In genomic region chr9:57268078-57268477, GRCm38 (mm10) we compare ENCODE assay signal across 19 mouse cellular contexts. TPM values are rescaled to one million over a fixed set of nuclear protein-coding genes. Genes with fewer than 3 reads are reported as not detected.
DNase-seq lines count a peak whose midpoint lies in the region; ATAC-seq and TF ChIP-seq lines count a peak whose summit lies in the region.
"Had no signal": no experiment of that assay in that cellular context is flagged by ENCODE, and none has a peak within 500 bp of the region (broad histone marks: within the 10 kb centered on the region; RNA-seq: fewer than 3 reads in every experiment).

No protein-coding gene starts in this region.

- H3K36me3 ChIP-seq in midbrain, embryonic 13.5 days: no peaks in the 10 kb centered on the region
- no peaks in the 10 kb centered on the region for H3K36me3 ChIP-seq in midbrain, embryonic 15.5 days (replicated peaks)
- H3K36me3 ChIP-seq in MEL (ENCODE audit: control insufficient read depth in 1 of 2, insufficient read depth in 2 of 2, low read length in 2 of 2): peaks cover 0 to 17% of the 10 kb centered on the region in 2 experiments; a peak in 2 of 4 replicates
- no peaks in the 10 kb centered on the region for H3K36me3 ChIP-seq in midbrain, embryonic 14.5 days (ENCODE audit: control insufficient read depth, insufficient read depth, low read length)
- H3K36me3 ChIP-seq: embryonic facial prominence, embryonic 10.5 days; forebrain, embryonic 15.5 days; heart, embryonic 12.5 days; hindbrain, embryonic 10.5 days had no signal

- peaks cover 46% of the 10 kb centered on the region for H3K4me1 ChIP-seq in midbrain, embryonic 13.5 days (replicated peaks)
- peaks cover 24% of the 10 kb centered on the region for H3K4me1 ChIP-seq in midbrain, embryonic 15.5 days
- peaks cover 12 to 38% of the 10 kb centered on the region in 2 experiments for H3K4me1 ChIP-seq in MEL (ENCODE audit: control insufficient read depth in 1 of 2, insufficient read depth in 2 of 2, low read length in 2 of 2)
- H3K4me1 ChIP-seq in midbrain, embryonic 14.5 days (ENCODE audit: control insufficient read depth, insufficient read depth, low read length): peaks cover 33% of the 10 kb centered on the region

- H3K4me3 ChIP-seq in midbrain, embryonic 13.5 days (replicated peaks): no peak overlapping the region
- no peak overlapping the region for H3K4me3 ChIP-seq in midbrain, embryonic 15.5 days
- no peak overlapping the region for H3K4me3 ChIP-seq in MEL (ENCODE audit: control insufficient read depth in 1 of 2, insufficient read depth in 1 of 2, low read depth in 2 of 2, low read length in 2 of 2)
- no peak overlapping the region for H3K4me3 ChIP-seq in midbrain, embryonic 14.5 days (replicated peaks; ENCODE audit: low read depth, low read length)
- H3K4me3 ChIP-seq: embryonic facial prominence, embryonic 10.5 days; forebrain, embryonic 15.5 days; heart, embryonic 12.5 days had no signal

- no peak for TF ChIP-seq RAD21 in MEL (IDR thresholded peaks at IDR 0.05; ENCODE audit: low read depth, low read length)

- no peak overlapping the region for H3K9ac ChIP-seq in midbrain, embryonic 13.5 days (replicated peaks)
- no peak overlapping the region for H3K9ac ChIP-seq in midbrain, embryonic 15.5 days
- peak overlapping the region; percentile 18; the same call in 1 of the 2 replicates for H3K9ac ChIP-seq in MEL (ENCODE audit: control insufficient read depth, low read depth, low read length, poor library complexity, severe bottlenecking)
- no peak overlapping the region for H3K9ac ChIP-seq in midbrain, embryonic 14.5 days (replicated peaks; ENCODE audit: low read length)
- H3K9ac ChIP-seq: forebrain, embryonic 15.5 days; heart, embryonic 12.5 days; liver, embryonic 14.5 days had no signal

- H3K27ac ChIP-seq in midbrain, embryonic 13.5 days: peak overlapping the region; percentile 31; the same call in 1 of the 2 replicates
- no peak overlapping the region for H3K27ac ChIP-seq in midbrain, embryonic 15.5 days
- H3K27ac ChIP-seq in MEL (ENCODE audit: control insufficient read depth, low read depth, low read length): no peak overlapping the region
- 0 out of 2 replicates have a peak overlapping the region, but pooled peaks have one; percentile 26 for H3K27ac ChIP-seq in midbrain, embryonic 14.5 days (replicated peaks; ENCODE audit: low read depth, low read length)
- H3K27ac ChIP-seq: embryonic facial prominence, embryonic 10.5 days; forebrain, embryonic 15.5 days; hindbrain, embryonic 10.5 days; liver, embryonic 14.5 days had no signal

- no peak overlapping the region for H3K4me2 ChIP-seq in midbrain, embryonic 13.5 days (replicated peaks)
- H3K4me2 ChIP-seq in midbrain, embryonic 15.5 days: no peak overlapping the region
- H3K4me2 ChIP-seq in midbrain, embryonic 14.5 days (ENCODE audit: low read length): no peak overlapping the region
- H3K4me2 ChIP-seq: forebrain, embryonic 15.5 days; heart, embryonic 12.5 days had no signal

- DNase-seq in layer of hippocampus, adult 9-11 months: peak; percentile 61
- DNase-seq in layer of hippocampus, adult 18-20 months (ENCODE audit: low spot score in 2 of 2): no peak
- DNase-seq in MEL (ENCODE audit: low read depth, low spot score): no peak
- DNase-seq in midbrain, embryonic 14.5 days: no peak
- no peak for DNase-seq in spleen, postnatal 4 days (ENCODE audit: low spot score in 2 of 2)
- DNase-seq: adrenal gland, postnatal 10 days; cerebellum, adult 2 months; gastrocnemius, postnatal 36 days; kidney, adult 8-10 months had no signal

- no peaks in the 10 kb centered on the region for H3K79me2 ChIP-seq in MEL (ENCODE audit: control insufficient read depth, insufficient read depth, low read length, poor library complexity)

- no peak for TF ChIP-seq CTCF in MEL (IDR thresholded peaks at IDR 0.05 in 2 of 3, conservative IDR thresholded peaks at IDR 0.05 in 1 of 3; ENCODE audit: control insufficient read depth in 1 of 3, insufficient read depth in 1 of 3, low read depth in 2 of 3, low read length in 3 of 3, poor library complexity in 1 of 3, severe bottlenecking in 1 of 3)

- peaks cover 12% of the 10 kb centered on the region for H3K27me3 ChIP-seq in midbrain, embryonic 13.5 days
- H3K27me3 ChIP-seq in midbrain, embryonic 15.5 days (replicated peaks): no peaks in the 10 kb centered on the region
- no peaks in the 10 kb centered on the region for H3K27me3 ChIP-seq in MEL (ENCODE audit: control insufficient read depth in 1 of 2, insufficient read depth in 2 of 2, low read length in 2 of 2)
- no peaks in the 10 kb centered on the region for H3K27me3 ChIP-seq in midbrain, embryonic 14.5 days (ENCODE audit: control insufficient read depth, insufficient read depth, low read length)
- H3K27me3 ChIP-seq: forebrain, embryonic 15.5 days had no signal

- ATAC-seq in midbrain, embryonic 13.5 days: no peak
- no peak for ATAC-seq in midbrain, embryonic 15.5 days (replicated peaks)
- ATAC-seq in midbrain, embryonic 14.5 days (ENCODE audit: low FRiP score, low TSS enrichment): no peak
- ATAC-seq: forebrain, embryonic 15.5 days had no signal

- TF ChIP-seq EP300 in MEL (IDR thresholded peaks at IDR 0.05; ENCODE audit: low read depth in 1 of 2, low read length in 2 of 2): no peak

- 29% methylated on average over 10 of the region's 10 CpGs for WGBS in midbrain, embryonic 13.5 days
- WGBS in midbrain, embryonic 15.5 days: 29% methylated on average over 10 of the region's 10 CpGs
- 26% methylated on average over 10 of the region's 10 CpGs for WGBS in midbrain, embryonic 14.5 days

- H3K9me3 ChIP-seq in midbrain, embryonic 13.5 days: no peaks in the 10 kb centered on the region
- no peaks in the 10 kb centered on the region for H3K9me3 ChIP-seq in midbrain, embryonic 15.5 days
- H3K9me3 ChIP-seq in MEL (replicated peaks; ENCODE audit: insufficient read depth, low read length): no peaks in the 10 kb centered on the region
- no peaks in the 10 kb centered on the region for H3K9me3 ChIP-seq in midbrain, embryonic 14.5 days (ENCODE audit: control insufficient read depth, low read length)
- H3K9me3 ChIP-seq: embryonic facial prominence, embryonic 10.5 days; forebrain, embryonic 15.5 days; heart, embryonic 12.5 days; hindbrain, embryonic 10.5 days had no signal

- TF ChIP-seq POLR2A in MEL (IDR thresholded peaks at IDR 0.05; ENCODE audit: control insufficient read depth in 1 of 2, insufficient read depth in 1 of 2, low read depth in 1 of 2, low read length in 2 of 2, poor library complexity in 1 of 2): no peak

TF ChIP-seq in MEL, 35 proteins besides CTCF, POLR2A, EP300 and RAD21:
- TF ChIP-seq JUND (IDR thresholded peaks at IDR 0.05; ENCODE audit: low read depth, low read length): no peak
- no peak for TF ChIP-seq ZMIZ1 (IDR thresholded peaks at IDR 0.05; ENCODE audit: low read depth, low read length)
- TF ChIP-seq KAT2A (conservative IDR thresholded peaks at IDR 0.05; ENCODE audit: low read depth, low read length): no peak
- TF ChIP-seq USF1 (IDR thresholded peaks at IDR 0.05; ENCODE audit: low read depth, low read length): peak; percentile 26; the same call in 1 of the 2 replicates
- no peak for TF ChIP-seq POLR2AphosphoS2 (IDR thresholded peaks at IDR 0.05; ENCODE audit: low read length)
- no peak for TF ChIP-seq TCF12 (IDR thresholded peaks at IDR 0.05; ENCODE audit: low read depth, low read length)
- TF ChIP-seq MYC (IDR thresholded peaks at IDR 0.05; ENCODE audit: low read depth, low read length): no peak
- no peak for TF ChIP-seq SMC3 (IDR thresholded peaks at IDR 0.05; ENCODE audit: low read depth, low read length)
- no peak for TF ChIP-seq SIN3A (IDR thresholded peaks at IDR 0.05; ENCODE audit: low read length)
- no peak for TF ChIP-seq RCOR1 (IDR thresholded peaks at IDR 0.05; ENCODE audit: low read depth, low read length)
- no peak for TF ChIP-seq MAFK (IDR thresholded peaks at IDR 0.05; ENCODE audit: borderline replicate concordance, low read depth, low read length)
- no peak for TF ChIP-seq UBTF (IDR thresholded peaks at IDR 0.05; ENCODE audit: borderline replicate concordance, insufficient read depth, low read depth, low read length)
- no peak for TF ChIP-seq USF2 (IDR thresholded peaks at IDR 0.05; ENCODE audit: borderline replicate concordance in 1 of 2, insufficient read depth in 1 of 2, low read depth in 1 of 2, low read length in 2 of 2)
- peak; percentile 52; the same call in 1 of the 2 replicates for TF ChIP-seq MAX (IDR thresholded peaks at IDR 0.05; ENCODE audit: low read length)
- no peak for TF ChIP-seq E2F4 (IDR thresholded peaks at IDR 0.05; ENCODE audit: borderline replicate concordance, low read depth, low read length)
- no peak for TF ChIP-seq NRF1 (IDR thresholded peaks at IDR 0.05; ENCODE audit: insufficient read depth, low read depth, low read length, poor library complexity, severe bottlenecking)
- no peak for TF ChIP-seq GATA1 (IDR thresholded peaks at IDR 0.05; ENCODE audit: low read depth, low read length)
- no peak for TF ChIP-seq NELFE (IDR thresholded peaks at IDR 0.05; ENCODE audit: low read depth, low read length)
- TF ChIP-seq TBP (IDR thresholded peaks at IDR 0.05; ENCODE audit: low read depth, low read length): no peak
- no peak for TF ChIP-seq ZKSCAN1 (IDR thresholded peaks at IDR 0.05; ENCODE audit: low read depth, low read length)
- TF ChIP-seq MXI1 (IDR thresholded peaks at IDR 0.05; ENCODE audit: low read depth, low read length): peak; percentile 72
- TF ChIP-seq CHD2 (IDR thresholded peaks at IDR 0.05; ENCODE audit: low read length): no peak

RNA-seq across cellular contexts. Expression of gene 1700017B05Rik, which starts 5.7 kb away (rescaled TPM):
- total RNA-seq in layer of hippocampus, adult 18-20 months (2021): 10 to 100 TPM; 30.6 to 32.1 TPM
- 4.4 and 5.6 TPM in 2 replicates for polyA plus RNA-seq in midbrain, embryonic 13.5 days (2015; fragmentation: Nextera tagmentation; extraction: Ambion mirVana)
- 4.0 and 4.4 TPM in 2 replicates for polyA plus RNA-seq in midbrain, embryonic 15.5 days (2015; fragmentation: Nextera tagmentation; extraction: Ambion mirVana)
- 52.7 and 55.7 TPM in 2 replicates for total RNA-seq in MEL (2012; rRNA removed)
- 10 to 100 TPM in 1 of 2 experiments, not detected in 1; 76.5 TPM for polyA plus RNA-seq in MEL (2012; ENCODE audit: insufficient read depth in 1 of 2, insufficient read length in 2 of 2, low read depth in 1 of 2, low replicate concordance in 2 of 2, missing spikeins in 1 of 2)
- 3.3 and 4.4 TPM in 2 replicates for polyA plus RNA-seq in midbrain, embryonic 14.5 days (2014; fragmentation: Nextera tagmentation; extraction: Ambion mirVana)

RNA-seq across cellular contexts. Expression of gene Trcg1, which starts 31.7 kb away (rescaled TPM):
- not detected for total RNA-seq in layer of hippocampus, adult 18-20 months (2021)
- not detected in 2 replicates for polyA plus RNA-seq in midbrain, embryonic 13.5 days (2015; fragmentation: Nextera tagmentation; extraction: Ambion mirVana)
- not detected in 2 replicates for polyA plus RNA-seq in midbrain, embryonic 15.5 days (2015; fragmentation: Nextera tagmentation; extraction: Ambion mirVana)
- total RNA-seq in MEL (2012; rRNA removed): not detected in 2 replicates
- polyA plus RNA-seq in MEL (2012; ENCODE audit: insufficient read depth in 1 of 2, insufficient read length in 2 of 2, low read depth in 1 of 2, low replicate concordance in 2 of 2, missing spikeins in 1 of 2): not detected
- polyA plus RNA-seq in midbrain, embryonic 14.5 days (2014; fragmentation: Nextera tagmentation; extraction: Ambion mirVana): not detected in 2 replicates
- total RNA-seq: adrenal gland, postnatal 10 days; gastrocnemius, postnatal 36 days; layer of hippocampus, postnatal 25 days; left cerebral cortex, postnatal 25 days had no signal
- polyA plus RNA-seq: cerebellum, adult 2 months; forebrain, embryonic 15.5 days; heart, embryonic 12.5 days; hindbrain, embryonic 10.5 days; liver, embryonic 14.5 days; neural tube, embryonic 14.5 days had no signal

Comparison
In these comparisons a context has a peak if more than half of its experiments do, and no peak if none do; other contexts are left out.
1. H3K27ac ChIP-seq: peak in midbrain, embryonic 13.5 days (single experiment) and midbrain, embryonic 14.5 days (single experiment); none in midbrain, embryonic 15.5 days (single experiment) and MEL (single experiment).